Mouse (Mus musculus): ENCODE data around the gene Nudt9. TPM values are rescaled to one million over a fixed set of nuclear protein-coding genes. Genes with fewer than 3 reads are reported as not detected.
"Not testable (repeated sequence)": the region's sequence is repeated elsewhere in the genome, so short reads cannot be mapped to it uniquely, and the experiment has no call there.

Gene Nudt9
- polyA plus RNA-seq, 1 experiment from 2014 or later = 78.2 TPM

DNA sequence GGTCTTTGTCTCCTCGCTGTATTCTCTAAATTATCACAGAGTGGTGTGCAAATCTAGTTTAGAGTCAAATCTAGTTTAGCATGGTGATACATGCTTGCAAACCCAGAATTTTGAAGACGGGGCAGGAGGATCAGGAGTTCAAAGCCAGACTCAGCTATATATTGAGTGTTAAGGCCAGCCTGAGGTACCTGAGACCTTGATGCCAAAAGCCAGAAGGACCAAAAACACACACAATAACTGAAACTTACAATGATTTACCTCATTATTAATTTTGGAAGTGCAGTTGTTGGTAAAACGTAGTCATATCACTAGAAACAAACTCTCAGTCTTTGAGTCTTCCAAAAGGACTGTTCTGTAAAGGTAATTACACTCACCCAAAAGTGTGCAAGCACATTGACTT, 36.7 kb upstream of the Nudt9 start:
- H3K4me3 ChIP-seq (ENCODE audit: low read depth, low read length) = no peak overlapping the region
- DNase-seq (ENCODE audit: low spot score) (no peak), ATAC-seq (ENCODE audit: insufficient read depth, low FRiP score, low TSS enrichment) (no peak)
- no peaks in the 10 kb centered on the region for H3K9me3 ChIP-seq (ENCODE audit: control insufficient read depth, low read length)
- H3K4me2 ChIP-seq (ENCODE audit: low read depth) = no peak overlapping the region
- no peaks in the 10 kb centered on the region for H3K36me3 ChIP-seq (ENCODE audit: control insufficient read depth, insufficient read depth, low read length)
- H3K9ac ChIP-seq (ENCODE audit: low read length) = no peak overlapping the region
- 89% methylated on average over 3 of the region's 3 CpGs for WGBS
- no peak overlapping the region for H3K27ac ChIP-seq (ENCODE audit: low read depth, low read length)
- H3K4me1 ChIP-seq (ENCODE audit: control insufficient read depth, insufficient read depth, low read length) = no peaks in the 10 kb centered on the region
- no peaks in the 10 kb centered on the region for H3K27me3 ChIP-seq (ENCODE audit: control insufficient read depth, insufficient read depth, low read length)

DNA sequence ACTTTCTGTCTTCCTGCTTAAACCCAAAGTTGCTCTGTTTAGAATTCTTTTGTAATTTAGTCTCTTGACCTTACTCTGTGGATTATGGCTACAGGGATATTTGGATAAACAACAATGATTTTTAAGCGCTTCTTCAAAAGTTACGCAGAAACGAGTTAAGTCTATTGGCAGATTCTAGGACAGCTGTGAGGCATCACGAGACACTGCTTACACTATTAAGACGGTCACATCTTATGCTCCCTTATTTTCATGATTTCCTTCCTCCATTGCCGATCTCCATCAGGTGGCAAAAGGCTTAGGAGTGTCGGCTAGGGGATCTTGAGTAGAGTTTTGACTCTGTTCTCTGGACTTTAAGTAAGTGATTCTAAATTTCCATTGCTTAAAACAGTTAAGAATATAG, 35.8 kb upstream of the Nudt9 start:
- Histone ChIP-seq H3K27me3 (ENCODE audit: control insufficient read depth, insufficient read depth, low read length) (no peaks in the 10 kb centered on the region), H3K4me3 (ENCODE audit: low read depth, low read length) (no peak overlapping the region), H3K36me3 (ENCODE audit: control insufficient read depth, insufficient read depth, low read length) (no peaks in the 10 kb centered on the region), H3K9ac (ENCODE audit: low read length) (no peak overlapping the region), H3K4me2 (ENCODE audit: low read depth) (no peak overlapping the region), H3K4me1 (ENCODE audit: control insufficient read depth, insufficient read depth, low read length) (no peaks in the 10 kb centered on the region), H3K27ac (ENCODE audit: low read depth, low read length) (no peak overlapping the region), H3K9me3 (ENCODE audit: control insufficient read depth, low read length) (no peaks in the 10 kb centered on the region)
- DNase-seq (ENCODE audit: low spot score) = no peak
- 94% methylated on average over 7 of the region's 7 CpGs for WGBS
- no peak for ATAC-seq (ENCODE audit: insufficient read depth, low FRiP score, low TSS enrichment)

DNA sequence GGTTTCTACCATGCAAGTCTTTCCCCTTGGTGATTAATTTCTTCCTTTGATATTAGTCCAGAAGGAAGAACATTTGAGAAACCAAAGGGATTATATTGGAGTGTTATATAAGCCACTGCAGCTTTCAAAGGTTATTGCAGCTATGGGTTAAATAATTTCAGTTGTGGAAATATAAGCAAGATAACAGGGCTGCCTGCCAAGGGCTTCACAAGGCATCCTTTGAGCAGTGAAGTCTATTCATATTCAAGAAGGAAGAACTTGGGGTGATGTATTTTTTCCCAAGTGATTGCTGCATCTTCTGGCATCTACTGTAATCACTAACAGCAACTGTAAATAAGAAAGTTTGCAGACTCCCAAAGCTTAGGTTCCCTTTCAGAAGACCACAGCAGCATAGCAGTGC, 34.7 kb upstream of the Nudt9 start:
- no peaks in the 10 kb centered on the region for H3K4me1 ChIP-seq (ENCODE audit: control insufficient read depth, insufficient read depth, low read length)
- no peak overlapping the region for H3K27ac ChIP-seq (ENCODE audit: low read depth, low read length)
- no peaks in the 10 kb centered on the region for H3K36me3 ChIP-seq (ENCODE audit: control insufficient read depth, insufficient read depth, low read length)
- DNase-seq (ENCODE audit: low spot score) (no peak), ATAC-seq (ENCODE audit: insufficient read depth, low FRiP score, low TSS enrichment) (no peak)
- no peak overlapping the region for H3K4me2 ChIP-seq (ENCODE audit: low read depth)
- no peaks in the 10 kb centered on the region for H3K27me3 ChIP-seq (ENCODE audit: control insufficient read depth, insufficient read depth, low read length)
- H3K4me3 ChIP-seq (ENCODE audit: low read depth, low read length) = no peak overlapping the region
- H3K9ac ChIP-seq (ENCODE audit: low read length) = no peak overlapping the region
- H3K9me3 ChIP-seq (ENCODE audit: control insufficient read depth, low read length) = no peaks in the 10 kb centered on the region

DNA sequence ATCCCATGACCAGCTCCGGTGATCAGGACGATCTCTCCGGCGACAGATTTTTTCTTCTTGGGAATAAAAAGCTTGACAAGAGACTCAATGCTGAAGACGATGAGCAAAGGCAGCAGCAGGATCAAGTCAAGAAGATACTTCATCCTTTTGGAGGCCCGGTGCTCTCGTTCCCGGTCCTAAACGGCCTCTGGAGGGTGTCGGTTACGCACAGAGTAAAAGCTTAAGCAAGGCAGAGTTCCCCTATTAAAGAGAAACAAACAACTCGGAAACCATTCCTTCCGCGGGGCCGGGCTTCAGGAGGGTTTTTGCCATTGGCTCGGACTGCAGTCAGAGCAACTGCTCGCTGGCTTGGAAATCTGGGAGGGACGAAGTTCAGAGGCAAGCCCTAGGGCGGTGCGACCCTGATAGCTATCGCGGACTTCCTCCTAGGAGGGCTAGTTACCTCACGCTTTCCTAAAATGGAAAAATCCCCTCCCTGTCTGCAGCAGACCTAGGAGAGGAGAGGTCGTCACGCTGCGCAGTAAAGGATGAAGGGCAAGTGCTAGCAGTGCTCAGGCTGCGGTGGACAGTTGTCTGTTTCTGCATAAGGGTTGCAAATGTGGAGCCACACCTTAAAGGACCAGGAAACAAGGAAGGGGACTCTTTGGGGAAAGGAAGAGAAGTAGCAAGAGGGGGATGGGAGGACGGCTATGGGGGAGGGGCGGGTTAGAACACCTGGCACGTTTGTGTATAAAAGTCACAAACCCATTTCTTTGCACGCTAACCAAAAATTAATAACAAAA, 24.3 kb upstream of the Nudt9 start, which contains the start of gene Hsd17b11:
Hsd17b11 (minus strand) TSS at position 323 of the 782 bp plus-strand sequence.
- ATAC-seq (ENCODE audit: insufficient read depth, low FRiP score, low TSS enrichment) = peak; percentile 67
- Histone ChIP-seq H3K9ac (ENCODE audit: low read length) (peak within 1 kb of the TSS; percentile 61), H3K9me3 (ENCODE audit: control insufficient read depth, low read length) (no peaks in the 10 kb centered on the region), H3K4me2 (ENCODE audit: low read depth) (peak within 1 kb of the TSS; percentile 74), H3K27me3 (ENCODE audit: control insufficient read depth, insufficient read depth, low read length) (no peaks in the 10 kb centered on the region), H3K4me3 (ENCODE audit: low read depth, low read length) (peak within 1 kb of the TSS; percentile 32), H3K27ac (ENCODE audit: low read depth, low read length) (no peak within 1 kb of the TSS), H3K36me3 (ENCODE audit: control insufficient read depth, insufficient read depth, low read length) (no peaks in the 10 kb centered on the region), H3K4me1 (ENCODE audit: control insufficient read depth, insufficient read depth, low read length) (no peaks in the 10 kb centered on the region)
- WGBS = 2% methylated on average over 31 of the region's 31 CpGs
- DNase-seq (ENCODE audit: low spot score) = peak; percentile 72

DNA sequence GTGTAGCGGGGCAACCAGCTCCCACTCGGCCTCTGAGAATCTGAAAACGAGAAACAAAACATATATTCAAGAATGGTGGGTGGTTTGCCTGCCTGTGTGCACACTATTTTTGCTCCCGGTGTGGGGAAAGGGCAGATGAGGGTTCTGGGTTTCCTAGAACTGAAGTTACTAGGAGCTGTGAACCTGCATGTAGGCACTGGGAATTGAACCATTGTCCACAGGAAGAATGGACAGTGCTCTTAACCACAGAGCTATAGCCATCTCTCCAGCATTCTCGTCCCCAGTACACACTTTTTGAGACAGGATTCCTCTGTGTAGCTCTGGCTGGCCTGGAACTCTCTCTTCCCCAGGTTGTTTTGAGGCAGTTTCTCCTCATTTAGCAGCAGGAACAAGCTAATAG, 23.5 kb upstream of the Nudt9 start:
- no peaks in the 10 kb centered on the region for H3K27me3 ChIP-seq (ENCODE audit: control insufficient read depth, insufficient read depth, low read length)
- no peak overlapping the region for H3K9ac ChIP-seq (ENCODE audit: low read length)
- no peak overlapping the region for H3K4me3 ChIP-seq (ENCODE audit: low read depth, low read length)
- H3K4me1 ChIP-seq (ENCODE audit: control insufficient read depth, insufficient read depth, low read length) = no peaks in the 10 kb centered on the region
- WGBS = 28% methylated on average over 5 of the region's 5 CpGs
- DNase-seq (ENCODE audit: low spot score) (peak; percentile 14), ATAC-seq (ENCODE audit: insufficient read depth, low FRiP score, low TSS enrichment) (no peak)
- no peaks in the 10 kb centered on the region for H3K36me3 ChIP-seq (ENCODE audit: control insufficient read depth, insufficient read depth, low read length)
- no peak overlapping the region for H3K27ac ChIP-seq (ENCODE audit: low read depth, low read length)
- no peaks in the 10 kb centered on the region for H3K9me3 ChIP-seq (ENCODE audit: control insufficient read depth, low read length)
- H3K4me2 ChIP-seq (ENCODE audit: low read depth) = peak overlapping the region; percentile 74

DNA sequence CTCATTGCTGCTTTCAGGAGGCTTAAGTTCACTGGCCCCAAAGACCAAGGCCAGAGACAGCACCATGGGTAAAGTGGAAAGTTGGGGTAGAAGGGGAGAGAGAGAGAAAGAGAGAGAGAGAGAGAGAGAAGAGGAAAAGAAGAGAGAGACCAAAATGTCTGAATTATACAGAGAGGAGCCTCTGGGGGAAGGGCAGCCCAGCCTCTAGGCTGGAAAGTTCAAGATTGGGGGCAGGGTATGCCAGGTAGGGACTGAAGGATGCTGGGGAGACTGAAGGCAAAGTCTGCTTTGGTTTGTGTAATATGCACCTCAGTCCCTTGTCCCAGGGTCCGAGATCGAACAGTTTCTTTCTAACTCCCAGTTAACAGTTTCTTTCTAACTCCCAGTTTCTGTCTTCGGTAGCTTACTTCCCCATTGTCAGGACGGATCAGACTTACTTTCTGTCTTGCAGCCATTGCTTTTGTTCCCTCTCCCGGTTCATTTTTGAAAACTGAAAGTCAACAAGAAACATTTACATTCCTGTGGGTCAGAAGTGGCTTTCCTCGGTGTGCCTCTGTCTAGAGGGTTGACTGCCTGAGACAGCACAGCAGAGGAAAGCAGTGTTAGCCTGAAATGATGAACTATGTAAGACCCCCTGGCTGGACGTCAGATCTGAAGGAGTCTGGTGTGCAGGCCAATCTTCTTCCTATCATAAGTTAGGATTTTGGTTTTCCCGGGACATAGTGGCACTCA, 22.7 kb upstream of the Nudt9 start:
- Histone ChIP-seq H3K4me1 (ENCODE audit: control insufficient read depth, insufficient read depth, low read length) (no peaks in the 10 kb centered on the region), H3K27me3 (ENCODE audit: control insufficient read depth, insufficient read depth, low read length) (no peaks in the 10 kb centered on the region), H3K9me3 (ENCODE audit: control insufficient read depth, low read length) (no peaks in the 10 kb centered on the region), H3K36me3 (ENCODE audit: control insufficient read depth, insufficient read depth, low read length) (no peaks in the 10 kb centered on the region), H3K27ac (ENCODE audit: low read depth, low read length) (no peak overlapping the region), H3K4me3 (ENCODE audit: low read depth, low read length) (no peak overlapping the region), H3K4me2 (ENCODE audit: low read depth) (no peak overlapping the region), H3K9ac (ENCODE audit: low read length) (no peak overlapping the region)
- no peak for ATAC-seq (ENCODE audit: insufficient read depth, low FRiP score, low TSS enrichment)
- no peak for DNase-seq (ENCODE audit: low spot score)
- WGBS = 79% methylated on average over 8 of the region's 8 CpGs

DNA sequence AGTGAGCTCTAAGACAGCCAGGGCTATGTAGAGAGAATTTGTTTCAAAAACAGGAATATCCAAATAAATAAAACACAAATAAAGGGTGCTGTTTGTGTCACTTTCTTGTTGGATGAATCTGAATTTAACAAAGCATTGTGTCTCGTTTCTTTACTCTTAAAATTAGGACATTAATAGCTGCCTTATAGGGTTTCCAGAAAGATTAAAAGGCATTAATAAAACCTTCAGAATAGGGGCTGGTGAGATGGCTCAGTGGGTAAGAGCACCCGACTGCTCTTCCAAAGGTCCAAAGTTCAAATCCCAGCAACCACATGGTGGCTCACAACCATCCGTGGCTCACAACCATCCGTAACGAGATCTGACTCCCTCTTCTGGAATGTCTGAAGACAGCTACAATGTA, 21.9 kb upstream of the Nudt9 start:
- not testable (repeated sequence) for H3K27ac ChIP-seq (ENCODE audit: low read depth, low read length); H3K4me1 ChIP-seq (ENCODE audit: control insufficient read depth, insufficient read depth, low read length); H3K36me3 ChIP-seq (ENCODE audit: control insufficient read depth, insufficient read depth, low read length); DNase-seq (ENCODE audit: low spot score); H3K9ac ChIP-seq (ENCODE audit: low read length); ATAC-seq (ENCODE audit: insufficient read depth, low FRiP score, low TSS enrichment); H3K9me3 ChIP-seq (ENCODE audit: control insufficient read depth, low read length); H3K27me3 ChIP-seq (ENCODE audit: control insufficient read depth, insufficient read depth, low read length); H3K4me2 ChIP-seq (ENCODE audit: low read depth); H3K4me3 ChIP-seq (ENCODE audit: low read depth, low read length)
- WGBS = 86% methylated on average over 5 of the region's 5 CpGs

DNA sequence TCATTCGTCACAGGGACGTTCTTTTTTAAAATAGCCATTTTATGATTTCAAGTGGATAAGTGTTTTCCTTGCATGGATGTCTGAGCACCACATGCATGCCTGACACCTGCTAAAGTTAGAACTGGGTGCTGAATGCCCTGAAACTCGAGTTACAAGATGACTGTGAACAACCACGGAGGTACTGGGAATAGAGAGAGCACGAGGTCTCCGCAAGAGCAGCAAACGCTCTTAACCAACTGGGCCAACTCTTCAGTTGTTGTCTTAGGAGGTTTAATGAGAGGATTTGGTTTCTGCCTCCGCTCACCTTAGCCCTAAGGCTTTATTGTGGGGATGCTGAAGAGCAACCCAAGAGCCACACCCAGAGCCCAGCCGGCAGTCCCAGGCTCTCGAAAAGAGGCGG, 21.3 kb upstream of the Nudt9 start:
- DNase-seq (ENCODE audit: low spot score) (no peak), ATAC-seq (ENCODE audit: insufficient read depth, low FRiP score, low TSS enrichment) (no peak)
- Histone ChIP-seq H3K4me2 (ENCODE audit: low read depth) (no peak overlapping the region), H3K4me1 (ENCODE audit: control insufficient read depth, insufficient read depth, low read length) (no peaks in the 10 kb centered on the region), H3K27me3 (ENCODE audit: control insufficient read depth, insufficient read depth, low read length) (no peaks in the 10 kb centered on the region), H3K9me3 (ENCODE audit: control insufficient read depth, low read length) (no peaks in the 10 kb centered on the region), H3K4me3 (ENCODE audit: low read depth, low read length) (no peak overlapping the region), H3K27ac (ENCODE audit: low read depth, low read length) (no peak overlapping the region), H3K36me3 (ENCODE audit: control insufficient read depth, insufficient read depth, low read length) (no peaks in the 10 kb centered on the region), H3K9ac (ENCODE audit: low read length) (no peak overlapping the region)
- 74% methylated on average over 11 of the region's 11 CpGs for WGBS
